Mouse (Mus musculus) stomach, postnatal 0 days (tissue): Measurements from ENCODE around the gene Il17re.

Source experiments
- CTCF ChIP-seq: IDR thresholded peaks from 2 replicates; pipeline ENCODE4 v1.5.1; 2016; ENCODE audit warnings: antibody characterized with exemption, low read depth, mild to moderate bottlenecking, moderate library complexity
- EP300 ChIP-seq: optimal IDR thresholded peaks from 2 replicates; pipeline ENCODE3; 2016; ENCODE audit warnings: antibody characterized with exemption

GRCm38 (mm10) chr6:113442087-113442441 lies 16.2 kb upstream of the Il17re start:
- TF ChIP-seq CTCF = no peak
- no peak for TF ChIP-seq EP300
